Mouse (Mus musculus): Measurements from ENCODE around the gene Hes7. TPM values are rescaled to one million over a fixed set of nuclear protein-coding genes. Genes with fewer than 3 reads are reported as not detected.

Hes7 gene
- polyA plus RNA-seq, 1 experiment = 1.1 TPM

- no peak for DNase-seq
- H3K36me3 ChIP-seq (ENCODE audit: control insufficient read depth, insufficient read depth, low read length) = no peaks in the 10 kb centered on the region
- WGBS = 96% methylated on average over 2 of the region's 2 CpGs
- H3K4me1 ChIP-seq (replicated peaks; ENCODE audit: control insufficient read depth, insufficient read depth, low read length) = no peaks in the 10 kb centered on the region
- H3K27me3 ChIP-seq (ENCODE audit: control insufficient read depth, insufficient read depth, low read length) = no peaks in the 10 kb centered on the region
- H3K4me3 ChIP-seq (ENCODE audit: control insufficient read depth, insufficient read depth, low read length) = no peak overlapping the region
- TF ChIP-seq POLR2A (IDR thresholded peaks at IDR 0.05; ENCODE audit: control insufficient read depth, extremely low read depth, insufficient read depth, low read length, poor library complexity) (no peak), CTCF (IDR thresholded peaks at IDR 0.05; ENCODE audit: borderline replicate concordance, control insufficient read depth, extremely low read depth, insufficient read depth, low read length, poor library complexity) (no peak)
- no peak overlapping the region for H3K27ac ChIP-seq (ENCODE audit: control insufficient read depth, insufficient read depth, low read length)
Measured at GRCm38 (mm10) chr11:69172606-69173005, 52.4 kb downstream of the Hes7 start.

Other genes with a start within 250 kb of the Hes7 start
- gene Ndel1, start 248.5 kb upstream of the Hes7 start, polyA plus RNA-seq (2012; rRNA removed) = 51.3 and 57.0 TPM in 2 replicates
- 0.04 TPM in 1 of 2 replicates, not detected in the other for gene Rnf222, start 231.9 kb upstream of the Hes7 start, polyA plus RNA-seq (2012; rRNA removed)
- 869 and 1,133 TPM in 2 replicates for gene Rpl26, start 218.8 kb upstream of the Hes7 start, polyA plus RNA-seq (2012; rRNA removed)
- 0.24 TPM in 1 of 2 replicates, not detected in the other for gene Odf4, start 193.3 kb upstream of the Hes7 start, polyA plus RNA-seq (2012; rRNA removed)
- 8.5 and 14.9 TPM in 2 replicates for gene Arhgef15, start 162.9 kb upstream of the Hes7 start, polyA plus RNA-seq (2012; rRNA removed)
- 27.1 and 27.6 TPM in 2 replicates for gene Slc25a35, start 152.3 kb upstream of the Hes7 start, polyA plus RNA-seq (2012; rRNA removed)
- gene Rangrf, start 145.2 kb upstream of the Hes7 start, polyA plus RNA-seq (2012; rRNA removed) = 22.0 and 28.0 TPM in 2 replicates
- 28.5 and 43.0 TPM in 2 replicates for gene Pfas, start 111.9 kb upstream of the Hes7 start, polyA plus RNA-seq (2012; rRNA removed)
- 57.8 and 64.4 TPM in 2 replicates for gene Ctc1, start 104.5 kb upstream of the Hes7 start, polyA plus RNA-seq (2012; rRNA removed)
- gene Aurkb, start 74.8 kb upstream of the Hes7 start, polyA plus RNA-seq (2012; rRNA removed) = 192 and 276 TPM in 2 replicates
- gene Borcs6, start 60.7 kb upstream of the Hes7 start, polyA plus RNA-seq (2012; rRNA removed) = 18.0 TPM in 2 replicates
- gene Tmem107, start 49.6 kb upstream of the Hes7 start, polyA plus RNA-seq (2012; rRNA removed) = 31.1 and 33.0 TPM in 2 replicates
- gene Vamp2, start 31.9 kb upstream of the Hes7 start, polyA plus RNA-seq (2012; rRNA removed) = 159 and 175 TPM in 2 replicates
- gene Per1, start 25.2 kb upstream of the Hes7 start, polyA plus RNA-seq (2012; rRNA removed) = 28.0 and 29.6 TPM in 2 replicates
- gene 9130213A22Rik, start 2.2 kb downstream of the Hes7 start, polyA plus RNA-seq (2012; rRNA removed) = 0.65 and 1.3 TPM in 2 replicates
- gene Aloxe3, start 5.5 kb downstream of the Hes7 start, polyA plus RNA-seq (2012; rRNA removed) = 2.0 and 2.5 TPM in 2 replicates
- 1.00 and 1.1 TPM in 2 replicates for gene Alox12b, start 36.6 kb downstream of the Hes7 start, polyA plus RNA-seq (2012; rRNA removed)
- 0.43 and 0.57 TPM in 2 replicates for gene Alox8, start 77.4 kb downstream of the Hes7 start, polyA plus RNA-seq (2012; rRNA removed)
- 0.26 and 0.40 TPM in 2 replicates for gene Gucy2e, start 116.6 kb downstream of the Hes7 start, polyA plus RNA-seq (2012; rRNA removed)
- 41.5 and 43.8 TPM in 2 replicates for gene Cntrob, start 203.4 kb downstream of the Hes7 start, polyA plus RNA-seq (2012; rRNA removed)
- 50.6 and 62.5 TPM in 2 replicates for gene Trappc1, start 203.6 kb downstream of the Hes7 start, polyA plus RNA-seq (2012; rRNA removed)
- gene Kcnab3, start 205.9 kb downstream of the Hes7 start, polyA plus RNA-seq (2012; rRNA removed) = 2.9 and 3.5 TPM in 2 replicates
- 3.3 and 4.1 TPM in 2 replicates for gene Rnf227, start 220.1 kb downstream of the Hes7 start, polyA plus RNA-seq (2012; rRNA removed)
- 278 and 280 TPM in 2 replicates for gene Chd3, start 249.0 kb downstream of the Hes7 start, polyA plus RNA-seq (2012; rRNA removed)

Measured in thymus, adult 2 months (tissue).